In the genomic region with DNA sequence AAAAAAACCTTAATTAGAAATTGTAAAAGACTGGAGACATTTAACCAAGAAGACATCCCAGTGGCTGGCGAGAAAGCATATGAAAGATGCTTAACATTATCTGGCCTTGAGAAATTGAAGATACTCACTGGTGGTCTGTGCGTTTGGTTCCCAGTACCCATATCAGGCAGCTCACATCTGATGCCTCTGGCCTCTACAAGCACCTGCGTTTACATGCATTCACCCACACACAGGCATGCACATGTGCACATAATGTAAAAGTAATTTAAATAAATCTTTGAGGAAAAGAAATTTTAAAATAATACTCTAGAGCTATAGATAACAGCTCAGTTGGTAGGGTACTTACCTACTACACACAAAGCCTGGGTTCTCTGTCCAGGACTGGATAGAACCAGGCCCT, we compare ENCODE assay signal across 24 mouse cellular contexts. TPM values are rescaled to one million over a fixed set of nuclear protein-coding genes. Genes with fewer than 3 reads are reported as not detected.
DNase-seq lines count a peak whose midpoint lies in the region; ATAC-seq and TF ChIP-seq lines count a peak whose summit lies in the region.
"Had no signal": no experiment of that assay in that cellular context is flagged by ENCODE, and none has a peak within 500 bp of the region (broad histone marks: within the 10 kb centered on the region; RNA-seq: fewer than 3 reads in every experiment).

No protein-coding gene starts in this region.

- TF ChIP-seq CTCF in heart, adult 2 months (IDR thresholded peaks at IDR 0.05): no peak
- no peak for TF ChIP-seq CTCF in liver, adult 2 months (IDR thresholded peaks at IDR 0.05; ENCODE audit: low read depth, low read length)

- peak overlapping the region; percentile 80 for H3K4me2 ChIP-seq in liver, embryonic 16.5 days (ENCODE audit: low read depth, low read length)
- H3K4me2 ChIP-seq: midbrain, embryonic 13.5 days had no signal

- ATAC-seq in megakaryocyte, adult 5-6 weeks (ENCODE audit: poor library complexity, severe bottlenecking): no peak
- no peak for ATAC-seq in liver, embryonic 16.5 days (ENCODE audit: low read depth)
- ATAC-seq: forebrain, embryonic 14.5 days; inflammation-experienced regulatory T-cells, adult 6 months; lung, postnatal 0 days; midbrain, embryonic 13.5 days had no signal

- no peaks in the 10 kb centered on the region for H3K9me3 ChIP-seq in megakaryocyte, embryonic 14.5 days
- H3K9me3 ChIP-seq in liver, embryonic 16.5 days (replicated peaks; ENCODE audit: control insufficient read depth, low read length): no peaks in the 10 kb centered on the region
- H3K9me3 ChIP-seq: embryonic facial prominence, embryonic 13.5 days; midbrain, embryonic 13.5 days had no signal

- H3K36me3 ChIP-seq in heart, adult 2 months (ENCODE audit: control insufficient read depth, insufficient read depth, low read length): peaks cover 15% of the 10 kb centered on the region
- peaks cover 29% of the 10 kb centered on the region for H3K36me3 ChIP-seq in megakaryocyte, embryonic 14.5 days (replicated peaks; ENCODE audit: low read length)
- peaks cover 8% of the 10 kb centered on the region for H3K36me3 ChIP-seq in liver, adult 2 months (ENCODE audit: control insufficient read depth, insufficient read depth, low read length)
- peaks cover 3% of the 10 kb centered on the region; the same call in 1 of the 2 replicates for H3K36me3 ChIP-seq in liver, embryonic 16.5 days (ENCODE audit: control insufficient read depth, insufficient read depth)
- H3K36me3 ChIP-seq: embryonic facial prominence, embryonic 13.5 days; midbrain, embryonic 13.5 days had no signal

- no peaks in the 10 kb centered on the region for H3K79me2 ChIP-seq in heart, adult 2 months (replicated peaks; ENCODE audit: control insufficient read depth, insufficient read depth, low read length)
- peaks cover 16% of the 10 kb centered on the region for H3K79me2 ChIP-seq in liver, adult 2 months (ENCODE audit: control insufficient read depth, insufficient read depth, low read length)

- peaks cover 3% of the 10 kb centered on the region; the same call in 1 of the 2 replicates for H3K4me1 ChIP-seq in heart, adult 2 months (ENCODE audit: control insufficient read depth, insufficient read depth, low read length)
- H3K4me1 ChIP-seq in megakaryocyte, embryonic 14.5 days: peaks cover 62% of the 10 kb centered on the region
- H3K4me1 ChIP-seq in liver, adult 2 months (ENCODE audit: control insufficient read depth, insufficient read depth, low read length): peaks cover 9% of the 10 kb centered on the region
- peaks cover 22% of the 10 kb centered on the region for H3K4me1 ChIP-seq in liver, embryonic 16.5 days (ENCODE audit: control insufficient read depth, low read depth, low read length)

- H3K27ac ChIP-seq in heart, adult 2 months: peak overlapping the region; percentile 95
- peak overlapping the region; percentile 75 for H3K27ac ChIP-seq in liver, adult 2 months (replicated peaks; ENCODE audit: insufficient read depth, low read depth, low read length)
- peak overlapping the region; percentile 100 for H3K27ac ChIP-seq in liver, embryonic 16.5 days (ENCODE audit: low read length)
- H3K27ac ChIP-seq: embryonic facial prominence, embryonic 13.5 days; hindbrain, embryonic 14.5 days; midbrain, embryonic 13.5 days had no signal

- no peak for TF ChIP-seq POLR2A in heart, adult 2 months (IDR thresholded peaks at IDR 0.05; ENCODE audit: insufficient read depth, low read depth, low read length)
- no peak for TF ChIP-seq POLR2A in liver, adult 2 months (IDR thresholded peaks at IDR 0.05; ENCODE audit: extremely low read depth, insufficient read depth, low read length)

- H3K9ac ChIP-seq in heart, adult 2 months (ENCODE audit: low read depth, low read length): no peak overlapping the region
- H3K9ac ChIP-seq in liver, adult 2 months (ENCODE audit: low read depth, low read length): no peak overlapping the region
- H3K9ac ChIP-seq in liver, embryonic 16.5 days (ENCODE audit: low read depth, low read length): peak overlapping the region; percentile 100
- H3K9ac ChIP-seq: embryonic facial prominence, embryonic 13.5 days; hindbrain, embryonic 14.5 days; midbrain, embryonic 13.5 days had no signal

- intact Hi-C loops in heart, adult 2 months (cut with DNase I): no loop called here
- intact Hi-C loops in heart, postnatal 36 days (cut with DNase I): no loop called here

- DNase-seq in heart, adult 2 months: no peak
- no peak for DNase-seq in heart, postnatal 36 days
- no peak for DNase-seq in liver, adult 2 months (ENCODE audit: extremely low read depth, low read depth, low spot score)
- no peak for DNase-seq in right cerebral cortex, adult 18-20 months
- DNase-seq in cerebellum, postnatal 36 days: no peak
- DNase-seq: adrenal gland, adult 2 months; cerebellum, adult 11-12 months; cerebellum, postnatal 10 days; heart, postnatal 14 days; kidney, adult 18-20 months; kidney, postnatal 4 days; layer of hippocampus, adult 9-11 months; right cerebral cortex, postnatal 25 days; spleen, adult 18-20 months; thymus, adult 18-20 months had no signal

- no peaks in the 10 kb centered on the region for H3K27me3 ChIP-seq in heart, adult 2 months (ENCODE audit: control insufficient read depth, insufficient read depth, low read length)
- no peaks in the 10 kb centered on the region for H3K27me3 ChIP-seq in megakaryocyte, embryonic 14.5 days (replicated peaks)
- no peaks in the 10 kb centered on the region for H3K27me3 ChIP-seq in liver, adult 2 months (ENCODE audit: control insufficient read depth, insufficient read depth, low read length)
- no peaks in the 10 kb centered on the region for H3K27me3 ChIP-seq in liver, embryonic 16.5 days (ENCODE audit: control insufficient read depth, insufficient read depth, low read depth, low read length)
- H3K27me3 ChIP-seq: embryonic facial prominence, embryonic 13.5 days had no signal

- WGBS in heart, adult 2 months: 97% methylated on average over 3 of the region's 3 CpGs
- 96% methylated on average over 3 of the region's 3 CpGs for WGBS in liver, adult 2 months
- 38% methylated on average over 3 of the region's 3 CpGs for WGBS in liver, embryonic 16.5 days (ENCODE audit: insufficient replicate concordance)

- no peak overlapping the region for H3K4me3 ChIP-seq in heart, adult 2 months
- peak overlapping the region; percentile 71 for H3K4me3 ChIP-seq in megakaryocyte, embryonic 14.5 days (replicated peaks)
- H3K4me3 ChIP-seq in liver, adult 2 months (ENCODE audit: insufficient read depth, low read depth, low read length): no peak overlapping the region
- H3K4me3 ChIP-seq in liver, embryonic 16.5 days (ENCODE audit: low read depth, low read length): peak overlapping the region; percentile 95
- H3K4me3 ChIP-seq: embryonic facial prominence, embryonic 13.5 days; midbrain, embryonic 13.5 days had no signal

- TF ChIP-seq EP300 in heart, adult 2 months (IDR thresholded peaks at IDR 0.05; ENCODE audit: insufficient read depth, low read depth, low read length): no peak

RNA-seq across cellular contexts. Expression of a gene that starts 2.0 kb away (rescaled TPM):
- 10 to 100 TPM; 74.9 to 85.1 TPM for total RNA-seq in heart, adult 2 months (2021)
- polyA plus RNA-seq in heart, adult 2 months (2012; rRNA removed): 17.3 and 36.7 TPM in 2 replicates
- 10 to 100 TPM; 83.2 to 88.7 TPM for total RNA-seq in heart, postnatal 36 days (2021)
- polyA plus RNA-seq in megakaryocyte, embryonic 14.5 days (2012; ENCODE audit: insufficient read depth, low replicate concordance): 0.77 and 2.0 TPM in 2 replicates
- total RNA-seq in megakaryocyte, adult 5-6 weeks (2015): 47.5 and 49.2 TPM in 2 replicates
- 89.7 and 96.1 TPM in 2 replicates for total RNA-seq in megakaryocyte, adult 5-6 weeks (2017)
- 96.1 and 102 TPM in 2 replicates for total RNA-seq in liver, adult 2 months (2014; rRNA removed)
- 12.1 and 15.1 TPM in 2 replicates for polyA plus RNA-seq in liver, adult 2 months (2012; rRNA removed)
- 23.6 and 24.6 TPM in 2 replicates for polyA plus RNA-seq in liver, embryonic 16.5 days (2015; fragmentation: Nextera tagmentation; extraction: Ambion mirVana)

Comparison
In these comparisons a context has a peak if more than half of its experiments do, and no peak if none do; other contexts are left out.
1. H3K4me3 ChIP-seq: peak in megakaryocyte, embryonic 14.5 days (single experiment) and liver, embryonic 16.5 days (single experiment); none in heart, adult 2 months (single experiment) and liver, adult 2 months (single experiment).
2. Peak in every context shown above with its lines, with median percentiles within 50 percentile points of each other: H3K27ac ChIP-seq.